Mouse (Mus musculus) CD4-positive, CD25-positive, alpha-beta regulatory T cell, adult 2 months (primary cell): ENCODE results near the gene Lrmda.

Experiments used
- DNase-seq: peaks from one replicate; pipeline ENCODE4 v3.0.0-alpha.2; 2012; ENCODE audit warnings: low read depth, low spot score

Lrmda gene

GRCm38 (mm10) chr14:22847011-22847786 is 827.7 kb downstream of the Lrmda start:
- no peak for DNase-seq

DNA sequence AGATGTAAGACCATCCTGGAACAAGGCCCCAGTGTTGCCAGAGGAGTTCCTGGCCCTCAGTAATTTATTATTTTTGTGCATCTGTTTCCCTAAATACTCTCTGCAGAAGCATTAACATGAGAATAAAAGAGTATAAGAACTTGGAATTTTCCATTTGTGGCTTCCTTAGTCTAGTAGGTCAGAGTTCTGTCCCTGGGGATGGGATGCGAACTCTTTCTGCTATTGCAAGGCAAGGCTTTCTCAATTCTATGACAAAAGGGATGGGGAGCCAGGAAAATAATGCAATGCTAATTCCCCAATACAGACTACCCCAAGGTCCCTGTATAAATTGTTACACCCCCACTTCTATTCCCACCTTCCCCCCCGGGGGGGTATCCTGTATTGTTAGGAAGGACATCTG is 829.6 kb downstream of the Lrmda start:
- DNase-seq, result no peak

DNA sequence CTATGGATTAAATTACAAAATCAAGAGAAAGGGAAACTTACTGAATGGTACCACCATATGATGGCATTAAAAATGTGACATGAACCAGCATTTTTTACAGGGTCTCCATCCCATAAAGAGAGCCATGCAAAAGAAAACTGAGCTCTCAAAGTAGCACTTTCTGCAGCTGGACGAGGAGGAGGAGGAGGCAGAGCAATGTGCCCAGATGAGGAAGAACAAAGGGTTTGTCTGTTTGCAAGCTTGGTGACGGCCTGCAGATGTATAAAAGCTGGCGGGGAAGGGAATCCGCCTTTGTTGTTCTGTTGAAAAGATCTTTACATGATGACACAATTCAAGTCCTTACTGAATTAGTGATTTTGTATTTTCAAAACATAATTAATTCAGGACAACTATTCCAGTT is 841.1 kb downstream of the Lrmda start:
- no peak for DNase-seq

DNA sequence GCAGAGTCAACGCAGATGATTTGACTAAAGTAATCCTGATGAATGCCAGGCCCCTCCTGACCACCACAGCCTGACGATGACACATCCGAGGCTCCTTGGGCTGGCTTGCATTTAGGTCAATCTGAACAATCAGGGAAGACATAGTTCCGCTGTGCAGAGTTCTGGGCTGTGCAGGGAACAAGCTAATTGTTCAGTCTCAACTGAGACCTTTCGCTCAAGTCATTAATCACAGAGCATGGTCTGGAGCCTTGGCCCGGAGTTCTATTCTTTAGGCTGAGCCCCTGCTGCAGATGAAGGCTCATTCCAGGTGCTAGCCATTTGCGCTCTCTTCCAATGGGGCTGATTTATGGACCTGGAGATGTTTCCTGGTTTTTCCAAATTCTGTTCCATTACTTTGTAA is 844.6 kb downstream of the Lrmda start:
- no peak for DNase-seq

DNA sequence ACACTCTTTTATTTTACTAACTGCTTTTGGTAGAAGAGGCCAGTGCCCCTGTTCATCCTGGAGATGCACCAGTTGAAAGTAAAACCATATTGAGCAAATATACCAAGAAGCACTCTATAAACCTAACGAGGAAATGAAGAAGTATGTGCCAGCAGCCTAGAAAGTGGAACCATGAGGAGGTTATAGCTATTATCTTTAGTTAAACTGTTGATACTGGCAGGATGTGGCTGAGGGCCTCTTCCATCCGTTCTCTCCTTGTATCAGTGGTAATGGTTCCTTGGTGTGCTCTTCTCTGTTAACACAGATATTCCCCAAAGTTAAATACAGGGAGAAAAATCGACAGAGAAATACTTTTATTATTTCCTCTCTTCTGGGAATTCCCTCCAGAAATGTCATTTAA is 855.1 kb downstream of the Lrmda start:
- DNase-seq, result no peak

DNA sequence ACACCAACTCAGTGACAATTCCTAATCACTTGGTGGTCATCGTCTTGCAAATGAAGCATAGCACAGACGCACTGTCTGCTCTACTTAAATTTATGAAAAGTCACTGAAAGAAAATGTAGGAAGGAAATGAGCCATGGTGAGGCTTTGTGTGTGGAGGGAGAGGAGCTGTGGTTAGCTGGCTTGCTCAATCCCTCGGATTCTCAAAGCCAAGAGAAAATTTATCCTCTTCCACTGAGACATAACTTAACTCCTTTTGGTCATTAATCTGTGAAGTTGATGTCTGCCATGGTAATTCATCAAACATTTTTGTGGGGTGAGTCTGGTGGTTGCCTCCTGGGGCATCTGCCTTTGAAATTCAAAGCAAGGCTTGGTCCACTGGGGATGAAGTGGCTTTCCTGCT is 867.7 kb downstream of the Lrmda start:
- no peak for DNase-seq

DNA sequence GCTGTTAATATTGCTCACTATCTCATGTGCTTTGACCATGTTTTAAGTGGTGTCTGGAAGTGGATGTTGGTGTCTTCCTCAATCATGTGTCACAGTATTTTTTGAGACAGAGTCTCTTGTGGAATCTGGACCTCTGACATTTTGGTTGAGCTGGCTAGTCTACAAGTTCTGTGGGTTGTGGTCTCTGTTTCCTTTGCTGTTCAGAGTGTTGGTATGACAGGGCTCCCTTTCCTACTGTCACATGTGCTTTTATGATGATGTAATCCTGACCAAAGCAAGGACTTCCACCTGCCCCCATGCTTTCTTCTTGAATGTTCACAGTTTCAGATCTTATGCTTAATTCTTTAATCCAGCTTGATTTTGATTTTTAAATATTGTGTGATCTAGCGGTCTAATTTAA is 879.8 kb downstream of the Lrmda start:
- no peak for DNase-seq

- no peak for DNase-seq
Measured at GRCm38 (mm10) chr14:22902116-22902515, 882.6 kb downstream of the Lrmda start.

- DNase-seq, result no peak
Measured at GRCm38 (mm10) chr14:22902914-22903313, 883.4 kb downstream of the Lrmda start.

- no peak for DNase-seq
Measured at GRCm38 (mm10) chr14:22905741-22906667, 886.5 kb downstream of the Lrmda start.

DNA sequence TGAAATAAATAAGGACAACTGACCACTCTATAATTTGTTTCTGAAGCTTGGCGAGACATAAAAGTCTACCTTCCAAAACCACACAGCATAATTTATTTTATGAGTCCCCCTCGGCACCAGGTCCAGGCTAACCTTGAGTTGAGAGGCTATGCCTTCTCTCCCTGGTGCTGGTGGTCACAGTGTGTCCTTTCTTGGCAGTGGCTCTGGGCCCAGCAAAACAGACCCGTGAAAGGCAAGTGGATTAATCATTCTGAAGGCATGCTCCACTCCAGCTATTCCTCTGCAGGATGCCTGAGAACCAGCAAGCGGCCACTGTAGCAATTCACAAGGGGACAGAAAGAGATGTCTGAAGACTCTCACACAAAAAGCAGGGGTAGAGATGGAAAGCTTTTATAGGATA is 887.2 kb downstream of the Lrmda start:
- no peak for DNase-seq

GRCm38 (mm10) chr14:22907221-22907620 is 887.7 kb downstream of the Lrmda start:
- no peak for DNase-seq

DNA sequence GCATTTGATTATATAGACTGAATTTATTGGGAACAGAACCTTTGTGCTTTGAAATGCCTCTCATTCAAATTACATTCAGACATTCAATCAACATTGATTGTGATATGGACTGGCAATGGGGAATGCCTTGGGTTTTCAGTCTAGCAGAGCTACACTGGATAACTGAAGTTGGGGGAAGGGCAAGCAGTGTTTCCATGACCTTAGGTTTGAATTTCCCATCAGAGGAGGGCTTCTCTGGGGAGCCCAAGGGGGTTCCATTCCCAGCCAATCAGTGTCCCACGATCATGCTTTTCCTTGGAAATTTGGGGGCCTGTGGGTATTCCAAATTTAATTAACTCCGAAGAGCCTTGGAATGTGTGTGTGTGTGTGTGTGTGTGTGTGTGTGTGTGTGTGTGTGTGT is 888.5 kb downstream of the Lrmda start:
- DNase-seq, result no peak

- DNase-seq, result no peak
Measured at GRCm38 (mm10) chr14:22915463-22915862, 896.0 kb downstream of the Lrmda start.

- no peak for DNase-seq
Measured at GRCm38 (mm10) chr14:22918499-22918898, 899.0 kb downstream of the Lrmda start.

DNA sequence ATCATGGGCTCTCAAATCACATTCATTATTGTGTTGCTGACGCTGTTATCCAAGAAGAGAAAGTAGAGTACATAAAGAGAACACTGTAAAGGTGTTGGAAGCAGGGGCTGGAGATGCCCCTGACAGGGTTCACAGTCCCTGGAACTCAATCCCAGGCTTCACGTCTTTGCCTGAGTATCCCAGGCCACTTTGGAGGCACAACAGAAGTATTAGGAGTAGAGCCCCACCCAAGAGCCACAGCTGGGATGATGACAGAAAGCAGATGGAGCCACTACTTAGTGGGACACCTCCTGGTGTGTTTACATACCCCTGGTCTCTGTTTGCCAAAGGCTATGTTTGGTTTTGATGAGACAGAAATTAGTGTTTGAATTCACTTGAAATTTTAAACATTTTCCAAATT is 899.4 kb downstream of the Lrmda start:
- no peak for DNase-seq

GRCm38 (mm10) chr14:22921152-22921551 is 901.6 kb downstream of the Lrmda start:
- DNase-seq, result no peak

- DNase-seq, result no peak
Measured at GRCm38 (mm10) chr14:22921796-22922195, 902.3 kb downstream of the Lrmda start.

GRCm38 (mm10) chr14:22922571-22922970 is 903.1 kb downstream of the Lrmda start:
- DNase-seq, result no peak

DNA sequence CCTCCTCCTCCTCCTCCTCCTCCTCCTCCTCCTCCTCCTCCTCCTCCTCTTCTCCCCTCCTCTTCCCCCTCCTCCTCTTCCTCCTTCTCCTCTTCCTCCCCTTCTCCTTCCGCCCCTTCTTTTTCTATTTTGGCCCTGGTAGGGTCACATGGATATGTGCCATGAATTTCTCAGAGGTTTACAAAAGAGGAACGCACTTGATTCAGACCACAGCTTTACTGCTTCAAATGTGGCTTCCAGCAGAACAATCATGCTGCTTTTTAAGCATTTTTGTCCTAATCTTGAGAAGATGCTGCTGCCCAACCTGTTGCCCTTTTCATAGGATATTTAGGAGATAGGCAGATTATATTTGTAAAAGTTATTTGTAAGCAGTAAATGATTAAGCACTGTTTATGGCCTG is 903.7 kb downstream of the Lrmda start:
- DNase-seq, result no peak

- DNase-seq, result no peak
Measured at GRCm38 (mm10) chr14:22928263-22928662, 908.8 kb downstream of the Lrmda start.

- DNase-seq, result no peak
Measured at GRCm38 (mm10) chr14:22928683-22929082, 909.2 kb downstream of the Lrmda start.

DNA sequence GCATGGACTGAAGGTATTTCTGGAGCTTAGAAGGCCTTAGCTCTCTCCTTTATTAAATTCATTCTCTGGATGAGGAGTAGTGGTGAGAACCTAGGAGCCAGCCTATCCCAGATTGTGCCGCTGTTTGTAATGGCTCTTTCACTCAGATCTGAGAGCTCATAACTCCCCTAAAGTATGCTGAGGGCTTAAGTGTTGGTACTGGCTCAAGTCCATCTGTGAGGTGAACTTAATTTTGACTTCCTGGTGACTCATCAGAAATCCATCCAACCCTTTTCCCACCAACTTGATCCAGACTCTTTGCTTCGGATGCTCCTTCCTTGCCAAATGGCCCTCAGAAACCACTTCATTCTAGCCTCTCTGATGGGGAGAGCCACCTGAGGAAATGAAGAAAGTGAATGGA is 910.1 kb downstream of the Lrmda start:
- no peak for DNase-seq
